Mouse (Mus musculus) heart, adult 11 months (tissue): Measurements from ENCODE around the gene Vmn2r15.

Experiments used
- DNase-seq: peaks from one replicate; pipeline ENCODE4 v3.0.0; 2022

The Vmn2r15 gene

DNA sequence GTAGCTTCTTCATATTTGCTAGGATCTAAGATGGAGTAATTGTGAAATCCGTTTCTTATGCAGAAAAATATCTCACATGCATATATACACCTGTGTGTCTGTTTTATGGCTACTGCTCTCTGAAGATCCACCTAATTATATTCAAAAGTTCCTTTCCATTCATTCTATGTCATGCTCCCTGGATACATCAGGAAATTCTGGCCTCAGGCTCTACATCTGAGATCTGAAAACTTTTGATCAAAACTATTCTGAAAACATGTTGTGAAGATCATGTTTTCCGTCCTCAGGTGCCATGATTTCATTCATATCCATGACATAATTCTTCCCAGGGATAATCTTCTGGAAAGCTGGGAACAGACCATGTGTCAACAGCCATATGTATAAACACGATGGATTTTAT, at the start of gene Vmn2r15:
TSS of gene Vmn2r15 (minus strand) at position 101 of the 400 bp plus-strand sequence.
- DNase-seq: no peak

DNA sequence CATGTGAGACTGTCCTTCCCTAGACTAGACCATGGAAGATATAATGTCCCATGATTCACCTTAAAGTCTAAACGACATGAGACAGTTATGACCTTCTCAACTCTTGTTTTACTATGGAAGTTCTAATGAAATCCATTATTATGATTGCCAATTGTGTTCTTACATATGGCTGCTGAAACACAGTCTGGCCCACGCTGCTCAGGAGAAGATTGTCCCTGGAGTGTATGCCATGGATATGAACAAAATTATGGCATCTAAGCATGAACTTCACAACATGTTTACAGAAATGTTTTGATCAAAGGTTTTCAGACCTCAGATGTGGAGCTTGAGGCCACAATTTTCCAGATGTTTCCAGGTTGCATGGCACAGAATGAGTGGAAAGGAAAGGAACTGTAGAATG, 32.4 kb upstream of the Vmn2r15 start, which contains the start of gene Vmn2r16:
TSS of gene Vmn2r16 (plus strand) at position 301 of the 400 bp plus-strand sequence.
- no peak for DNase-seq

GRCm38 (mm10) chr5:109294655-109295054, 2.8 kb downstream of the Vmn2r15 start:
- peak; percentile 90 for DNase-seq
